Mouse (Mus musculus) splenic B cell, adult 2 months (primary cell): ENCODE results near the gene Wasf1.

ENCODE experiments used
- DNase-seq: peaks from one replicate; pipeline ENCODE4 v3.0.0-alpha.2; 2011; ENCODE audit warnings: low read depth, low spot score
- H3K27me3 ChIP-seq: 2 replicates; pipeline ENCODE4 v1.6.1; 2012; ENCODE audit warnings: mild to moderate bottlenecking, low read length, moderate library complexity, mixed read lengths; ENCODE audit not compliant: control insufficient read depth, poor library complexity, insufficient read depth, severe bottlenecking
- H3K36me3 ChIP-seq: 2 replicates; pipeline ENCODE4 v1.6.1; 2012; ENCODE audit warnings: mild to moderate bottlenecking, low read length, moderate library complexity, mixed read lengths; ENCODE audit not compliant: control insufficient read depth, poor library complexity, insufficient read depth, severe bottlenecking

The Wasf1 gene

GRCm38 (mm10) chr10:40882831-40883643 is at the start of gene Wasf1, which contains the start of gene Cdc40:
TSS of gene Wasf1 (plus strand) at chr10:40883475.
TSS of gene Cdc40 (minus strand) at chr10:40883311.
- peak; percentile 93 for DNase-seq
- Histone ChIP-seq H3K27me3 (peaks cover 4% of the 10 kb centered on the region; the same call in 1 of the 2 replicates), H3K36me3 (0 out of 2 replicates have a peak, but pooled peaks cover 2% of the 10 kb centered on the region)

DNA sequence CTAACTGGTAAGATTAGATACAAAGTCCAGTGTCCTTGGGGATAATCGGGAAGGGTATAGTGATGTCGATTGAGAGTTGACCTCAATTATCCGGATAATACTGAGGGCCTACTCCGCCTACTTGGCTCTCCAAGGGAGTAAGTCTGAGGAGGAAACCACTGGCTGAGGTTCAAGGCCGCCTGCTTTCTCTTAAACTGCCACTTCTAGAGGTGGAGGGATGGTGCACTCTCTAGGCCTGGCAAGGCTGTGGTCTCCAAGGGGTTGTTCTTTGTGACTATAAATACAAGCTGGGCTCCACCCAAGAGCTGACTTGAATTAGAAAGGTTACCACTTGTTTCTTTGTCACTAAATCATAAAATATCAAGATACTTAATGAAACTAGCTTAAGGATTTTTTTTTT is 43.2 kb upstream of the Wasf1 start:
- H3K36me3 ChIP-seq: peaks cover 24% of the 10 kb centered on the region
- no peak for DNase-seq
- no peaks in the 10 kb centered on the region for H3K27me3 ChIP-seq

GRCm38 (mm10) chr10:40843841-40844240 is 39.4 kb upstream of the Wasf1 start:
- H3K36me3 ChIP-seq: peaks cover 27% of the 10 kb centered on the region
- H3K27me3 ChIP-seq: no peaks in the 10 kb centered on the region
- DNase-seq: no peak

- Histone ChIP-seq H3K27me3 (no peaks in the 10 kb centered on the region), H3K36me3 (peaks cover 27% of the 10 kb centered on the region)
- DNase-seq: no peak
Measured at GRCm38 (mm10) chr10:40844546-40844945, 38.7 kb upstream of the Wasf1 start.

DNA sequence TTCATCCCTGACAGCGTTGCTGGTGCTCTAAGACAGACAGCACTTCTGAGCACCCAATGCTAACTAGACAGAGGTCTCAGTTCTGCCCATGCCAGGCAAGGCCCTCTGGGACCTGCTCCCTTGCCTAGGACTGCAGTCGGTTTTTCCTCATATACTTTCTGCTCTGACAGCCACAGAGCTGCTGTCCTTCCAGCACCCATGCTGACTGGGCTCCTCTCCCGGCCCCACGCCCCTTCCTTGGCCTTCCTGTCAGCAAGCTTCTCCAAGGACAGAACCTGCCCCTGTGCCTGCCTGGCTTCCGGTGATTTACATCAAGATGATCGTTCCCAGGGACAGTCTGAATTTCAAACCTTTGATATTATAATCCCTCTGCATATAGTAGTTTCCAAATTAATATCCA is 37.6 kb upstream of the Wasf1 start:
- H3K27me3 ChIP-seq: no peaks in the 10 kb centered on the region
- peaks cover 28% of the 10 kb centered on the region for H3K36me3 ChIP-seq
- DNase-seq: no peak

DNA sequence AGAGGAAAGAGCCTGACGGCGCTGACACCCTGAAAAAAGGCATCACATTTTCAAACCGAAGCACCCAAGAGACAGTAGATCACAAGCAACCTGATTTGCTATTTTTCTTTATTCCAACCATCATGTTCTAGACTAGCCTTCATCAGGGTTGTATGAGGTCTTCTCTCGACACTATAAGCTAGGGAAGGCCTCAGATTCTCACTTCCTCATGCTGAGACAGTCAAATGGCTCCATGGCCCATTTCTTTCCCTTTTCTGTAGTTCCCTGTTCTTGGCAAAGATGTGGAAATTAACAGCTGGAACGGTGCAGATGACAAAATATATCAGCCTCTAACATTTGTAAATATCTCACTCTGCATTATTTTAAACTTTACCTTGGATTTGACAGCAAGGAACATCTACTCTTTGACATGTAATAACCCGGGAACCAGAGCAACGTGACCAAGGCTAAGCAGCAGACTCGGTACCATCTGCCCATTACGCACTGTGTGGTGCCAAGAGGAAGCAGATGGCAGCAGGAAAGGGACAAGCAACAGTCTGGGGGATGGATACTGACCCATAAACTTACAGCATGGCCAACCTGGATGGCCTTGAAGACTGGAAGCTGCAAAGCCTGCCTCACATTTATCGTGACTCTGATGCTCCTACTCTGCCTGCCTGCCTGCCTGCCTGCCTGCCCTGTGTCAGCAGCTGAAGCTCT is 36.0 kb upstream of the Wasf1 start:
- Histone ChIP-seq H3K27me3 (no peaks in the 10 kb centered on the region), H3K36me3 (peaks cover 28% of the 10 kb centered on the region)
- no peak for DNase-seq

- Histone ChIP-seq H3K36me3 (peaks cover 16% of the 10 kb centered on the region), H3K27me3 (no peaks in the 10 kb centered on the region)
- no peak for DNase-seq
Measured at GRCm38 (mm10) chr10:40850644-40851043, 32.6 kb upstream of the Wasf1 start.

DNA sequence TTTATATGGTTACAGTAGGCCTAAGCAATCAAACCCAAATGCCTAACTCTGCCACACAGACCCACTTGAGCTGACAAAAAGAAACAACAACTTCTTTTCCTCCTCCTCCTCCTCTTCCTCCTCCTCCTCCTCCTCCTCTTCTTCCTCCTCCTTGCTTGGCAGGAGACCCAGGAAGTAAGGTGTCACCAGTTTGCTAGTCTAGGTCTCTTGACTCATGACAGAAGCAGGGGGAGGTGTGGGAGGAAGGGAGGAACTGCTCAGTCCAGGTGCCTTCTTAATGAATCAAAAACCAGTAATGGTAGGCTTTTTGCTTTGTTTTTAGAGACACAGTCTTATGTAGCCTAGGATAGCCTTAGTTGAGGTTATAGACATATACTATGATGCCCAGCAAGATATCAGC is 32.1 kb upstream of the Wasf1 start:
- no peak for DNase-seq
- Histone ChIP-seq H3K27me3 (no peaks in the 10 kb centered on the region), H3K36me3 (peaks cover 12% of the 10 kb centered on the region; the same call in 1 of the 2 replicates)

DNA sequence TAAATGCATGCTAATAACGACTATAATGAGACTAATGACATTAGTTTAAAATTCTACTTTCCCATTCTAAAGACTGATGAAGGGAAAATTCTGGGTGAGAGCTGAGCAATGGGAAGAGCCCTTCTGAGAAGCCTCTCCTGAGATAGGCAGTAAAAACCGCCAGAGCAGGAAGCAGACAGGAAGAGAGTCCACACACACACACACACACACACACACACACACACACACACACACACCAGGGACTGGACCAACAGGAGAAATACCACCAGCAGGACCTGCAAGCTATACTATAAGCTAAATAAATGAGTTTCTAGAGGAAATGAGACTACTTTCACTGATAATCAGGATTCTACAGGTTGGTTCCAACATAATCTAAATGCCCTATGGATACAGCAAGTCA is 27.7 kb upstream of the Wasf1 start:
- no peak for DNase-seq
- Histone ChIP-seq H3K36me3 (0 out of 2 replicates have a peak, but pooled peaks cover 3% of the 10 kb centered on the region), H3K27me3 (no peaks in the 10 kb centered on the region)

GRCm38 (mm10) chr10:40856703-40857102 is 26.6 kb upstream of the Wasf1 start:
- H3K36me3 ChIP-seq: 0 out of 2 replicates have a peak, but pooled peaks cover 3% of the 10 kb centered on the region
- no peak for DNase-seq
- H3K27me3 ChIP-seq: no peaks in the 10 kb centered on the region

DNA sequence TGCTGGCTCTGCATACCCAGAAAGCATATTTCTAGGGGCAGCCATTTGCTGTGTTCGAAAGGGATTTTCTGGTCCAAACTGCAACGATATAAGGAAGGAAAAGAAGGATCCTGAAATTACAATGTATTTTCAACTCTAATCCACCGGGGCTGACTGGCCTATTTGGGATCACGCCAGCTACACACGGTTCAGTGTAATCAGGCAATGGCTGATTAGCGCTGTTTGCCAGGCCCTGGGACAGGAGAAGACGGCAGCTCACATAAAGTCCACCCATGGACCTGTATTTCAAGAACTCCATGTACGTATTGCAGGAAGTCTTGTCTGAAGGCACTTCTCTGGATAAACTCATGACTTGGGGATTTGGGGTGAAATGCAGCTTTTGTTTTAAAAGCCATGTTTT is 25.7 kb upstream of the Wasf1 start:
- H3K36me3 ChIP-seq: 0 out of 2 replicates have a peak, but pooled peaks cover 3% of the 10 kb centered on the region
- DNase-seq: no peak
- no peaks in the 10 kb centered on the region for H3K27me3 ChIP-seq

- H3K36me3 ChIP-seq: peaks cover 2% of the 10 kb centered on the region; the same call in 1 of the 2 replicates
- no peak for DNase-seq
- no peaks in the 10 kb centered on the region for H3K27me3 ChIP-seq
Measured at GRCm38 (mm10) chr10:40868081-40868480, 15.2 kb upstream of the Wasf1 start.

DNA sequence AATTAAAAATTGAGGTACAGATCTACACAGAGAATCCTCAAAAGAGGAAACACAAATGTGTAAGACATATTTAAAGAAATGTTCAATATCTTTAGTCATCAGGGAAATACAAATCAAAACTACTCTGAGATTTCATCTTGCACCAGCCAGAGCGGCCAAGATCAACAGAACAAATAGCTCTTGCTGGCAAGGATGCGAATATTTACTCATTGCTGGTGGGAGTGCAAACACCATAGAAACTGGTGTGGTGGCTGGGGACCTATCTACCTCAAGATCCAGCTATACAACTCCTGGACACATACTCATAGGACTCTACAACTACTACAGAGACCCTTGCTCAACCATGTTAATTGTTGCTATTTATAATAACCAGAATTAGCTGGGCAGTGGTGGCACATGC is 12.0 kb upstream of the Wasf1 start:
- no peaks in the 10 kb centered on the region for H3K36me3 ChIP-seq
- no peak for DNase-seq
- H3K27me3 ChIP-seq: no peaks in the 10 kb centered on the region

- Histone ChIP-seq H3K27me3 (no peaks in the 10 kb centered on the region), H3K36me3 (no peaks in the 10 kb centered on the region)
- no peak for DNase-seq
Measured at GRCm38 (mm10) chr10:40872052-40872451, 11.2 kb upstream of the Wasf1 start.

DNA sequence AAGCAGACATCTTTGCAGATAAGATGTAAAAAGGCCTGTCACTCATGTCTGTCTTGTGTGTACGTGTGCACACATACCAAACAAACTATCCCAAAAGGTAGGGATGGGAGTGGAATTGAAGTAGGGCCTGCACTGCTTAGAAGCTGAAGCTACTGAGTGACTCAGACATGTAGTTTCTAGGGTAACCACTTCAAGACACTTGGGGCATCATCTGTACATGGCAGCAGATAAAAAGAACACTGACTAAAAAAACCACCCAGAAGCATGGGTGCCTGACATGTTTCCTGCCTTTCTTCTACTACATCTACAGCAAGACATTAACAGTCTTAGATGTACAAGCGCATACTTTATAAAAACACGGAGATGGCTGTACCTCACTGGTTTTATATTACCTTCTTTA is 5.0 kb upstream of the Wasf1 start:
- H3K36me3 ChIP-seq: 0 out of 2 replicates have a peak, but pooled peaks cover 2% of the 10 kb centered on the region
- no peaks in the 10 kb centered on the region for H3K27me3 ChIP-seq
- DNase-seq: no peak
